Mouse (Mus musculus): ENCODE measurements around the gene Tfeb.

DNA sequence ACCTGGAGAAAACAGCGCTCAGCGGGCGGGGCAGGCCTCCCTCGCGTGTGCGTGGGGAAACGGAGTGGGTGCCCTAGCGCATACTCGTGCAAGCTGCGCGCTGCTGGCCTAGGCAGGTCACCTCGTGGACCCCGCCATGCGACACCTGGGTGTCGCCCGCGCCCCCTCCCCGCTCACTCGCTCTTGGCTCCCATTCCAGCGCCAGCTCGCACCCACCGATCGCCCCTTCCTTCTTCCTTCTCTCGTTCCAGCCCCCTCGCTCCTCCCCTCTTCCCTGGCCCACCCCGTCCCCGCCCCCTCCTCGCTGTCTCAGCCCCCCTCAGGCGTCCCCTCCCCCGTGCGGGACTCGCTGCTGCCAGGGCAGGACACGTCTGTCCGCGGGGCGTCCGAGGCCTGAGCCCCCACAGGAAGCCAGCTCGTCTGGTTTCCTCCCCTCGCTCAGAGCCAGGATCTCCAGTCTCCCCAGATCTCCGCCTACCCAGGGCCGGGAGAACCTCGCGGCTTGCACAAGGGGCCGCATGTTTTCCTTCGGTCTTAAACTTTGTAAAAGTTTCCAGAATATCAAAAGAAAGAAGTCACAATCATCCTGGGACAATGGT lies 96.3 kb downstream of the Tfeb start:
- no peak for TF ChIP-seq CTCF (IDR thresholded peaks at IDR 0.05; ENCODE audit: borderline replicate concordance, extremely low read depth, insufficient read depth, insufficient read length)
- no peak for TF ChIP-seq POLR2A (IDR thresholded peaks at IDR 0.05; ENCODE audit: borderline replicate concordance, extremely low read depth, insufficient read depth, insufficient read length, poor library complexity, severe bottlenecking)
